Mouse (Mus musculus) erythroblast, embryonic 14.5 days (primary cell): ENCODE measurements around the gene Ccdc124.

Experiments
- GATA1 ChIP-seq: IDR thresholded peaks from 2 replicates; pipeline ENCODE4 v1.6.1; 2012; ENCODE audit warnings: low read length, inconsistent platforms, mixed read lengths
- TAL1 ChIP-seq: IDR thresholded peaks from 3 replicates; pipeline ENCODE4 v1.6.1; 2012; ENCODE audit warnings: low read length, inconsistent platforms, mixed read lengths

DNA sequence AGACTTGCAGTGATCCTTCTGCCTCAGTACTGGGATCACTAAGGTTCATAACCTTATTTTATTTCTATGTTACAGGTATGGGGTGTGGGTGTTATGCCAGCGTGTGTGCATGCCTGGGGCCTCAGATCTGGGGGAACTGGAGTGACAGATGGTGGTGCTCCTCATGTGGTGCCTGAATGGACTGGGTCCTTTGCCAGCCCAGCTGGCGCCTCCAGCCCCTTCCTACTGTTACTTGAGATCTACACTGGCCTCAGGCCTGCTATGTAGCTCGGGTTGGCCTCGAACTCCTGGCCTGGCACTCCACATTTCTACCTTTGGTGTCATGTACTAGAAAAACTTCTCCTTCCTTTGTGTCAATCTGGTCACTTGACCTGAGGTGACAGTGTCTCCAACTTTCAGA is 10.5 kb upstream of the Ccdc124 start:
- TF ChIP-seq GATA1 = no peak
- no peak for TF ChIP-seq TAL1
